Mouse (Mus musculus) MEL (cell line): ENCODE data around the gene Plekhm3. TPM values are rescaled to one million over a fixed set of nuclear protein-coding genes. Genes with fewer than 3 reads are reported as not detected.

Experiments used
- DNase-seq: peaks from one replicate; pipeline ENCODE4 v3.0.0; 2011; ENCODE audit warnings: low read depth, low spot score
- H3K27ac ChIP-seq: 2 replicates; pipeline ENCODE4 v1.5.1; 2012; ENCODE audit warnings: low read depth, mild to moderate bottlenecking, control low read depth, low read length, moderate library complexity; ENCODE audit not compliant: control insufficient read depth
- H3K27me3 ChIP-seq, 2 experiments: fragments of 150-350 bp in 1 of 2; sonication (generic) in 1 of 2; 2 replicates each; pipeline ENCODE4 v1.6.1; 2012; ENCODE audit warnings: low read length in 2 of 2, mild to moderate bottlenecking in 2 of 2, improper control_type of control experiment in 1 of 2, moderate library complexity in 1 of 2; ENCODE audit not compliant: insufficient read depth in 2 of 2, control insufficient read depth in 1 of 2
- H3K36me3 ChIP-seq, 2 experiments: 2 replicates each; pipeline ENCODE4 v1.6.1; 2012 to 2014; ENCODE audit warnings: low read length in 2 of 2, improper control_type of control experiment in 1 of 2, inconsistent platforms in 1 of 2, mild to moderate bottlenecking in 1 of 2; ENCODE audit not compliant: insufficient read depth in 2 of 2, control insufficient read depth in 1 of 2
- H3K4me1 ChIP-seq, 2 experiments: fragments of 150-350 bp in 1 of 2; sonication (generic) in 1 of 2; 2 replicates each; pipeline ENCODE4 v1.6.1; 2012; ENCODE audit warnings: low read length in 2 of 2, improper control_type of control experiment in 1 of 2, mild to moderate bottlenecking in 1 of 2; ENCODE audit not compliant: insufficient read depth in 2 of 2, control insufficient read depth in 1 of 2
- H3K4me3 ChIP-seq, 2 experiments: fragments of 150-350 bp in 1 of 2; sonication (generic) in 1 of 2; 2 replicates each; pipeline ENCODE4 v1.5.1; 2012; ENCODE audit warnings: low read depth in 2 of 2, low read length in 2 of 2, mild to moderate bottlenecking in 2 of 2, moderate library complexity in 2 of 2, control low read depth in 1 of 2, improper control_type of control experiment in 1 of 2; ENCODE audit not compliant: control insufficient read depth in 1 of 2, insufficient read depth in 1 of 2
- H3K79me2 ChIP-seq: 2 replicates; pipeline ENCODE4 v1.6.1; 2012; ENCODE audit warnings: mild to moderate bottlenecking, low read length, moderate library complexity; ENCODE audit not compliant: control insufficient read depth, poor library complexity, insufficient read depth
- H3K9ac ChIP-seq: 2 replicates; pipeline ENCODE4 v1.6.1; 2012; ENCODE audit warnings: low read depth, mild to moderate bottlenecking, control low read depth, low read length, moderate library complexity; ENCODE audit not compliant: control insufficient read depth, poor library complexity, severe bottlenecking
- H3K9me3 ChIP-seq: fragments of 150-350 bp; sonication (generic); replicated peaks from 2 replicates; pipeline ENCODE4 v1.6.1; 2012; ENCODE audit warnings: mild to moderate bottlenecking, low read length, improper control_type of control experiment, moderate library complexity; ENCODE audit not compliant: insufficient read depth
- BHLHE40 ChIP-seq: IDR thresholded peaks from 2 replicates; pipeline ENCODE4 v1.6.1; 2012; ENCODE audit warnings: low read depth, mild to moderate bottlenecking, inconsistent platforms, low read length, improper control_type of control experiment, borderline replicate concordance
- CHD1 ChIP-seq: IDR thresholded peaks from 2 replicates; pipeline ENCODE4 v1.6.1; 2012; ENCODE audit warnings: low read depth, mild to moderate bottlenecking, inconsistent platforms, low read length, improper control_type of control experiment
- CHD2 ChIP-seq: IDR thresholded peaks from 2 replicates; pipeline ENCODE4 v1.6.1; 2011; ENCODE audit warnings: low read length, improper control_type of control experiment
- CTCF ChIP-seq, 3 experiments: IDR thresholded peaks in 2 of 3; conservative IDR thresholded peaks in 1 of 3; 2 replicates each; pipeline ENCODE4 v1.5.1; 2011 to 2012; ENCODE audit warnings: low read length in 3 of 3, low read depth in 2 of 3, mild to moderate bottlenecking in 2 of 3, improper control_type of control experiment in 1 of 3, inconsistent platforms in 1 of 3, mixed read lengths in 1 of 3, moderate library complexity in 1 of 3; ENCODE audit not compliant: control insufficient read depth in 1 of 3, insufficient read depth in 1 of 3, poor library complexity in 1 of 3, severe bottlenecking in 1 of 3
- E2F4 ChIP-seq: IDR thresholded peaks from 2 replicates; pipeline ENCODE4 v1.6.1; 2011; ENCODE audit warnings: low read depth, low read length, improper control_type of control experiment, borderline replicate concordance
- ELF1 ChIP-seq: IDR thresholded peaks from 2 replicates; pipeline ENCODE4 v1.6.1; 2014; ENCODE audit warnings: low read depth, mild to moderate bottlenecking, inconsistent platforms, low read length, improper control_type of control experiment, moderate library complexity
- ETS1 ChIP-seq: IDR thresholded peaks from 2 replicates; pipeline ENCODE4 v1.6.1; 2012; ENCODE audit warnings: low read depth, mild to moderate bottlenecking, inconsistent platforms, low read length, improper control_type of control experiment, moderate library complexity
- GABPA ChIP-seq: IDR thresholded peaks from 2 replicates; pipeline ENCODE4 v1.6.1; 2012; ENCODE audit warnings: low read depth, mild to moderate bottlenecking, inconsistent platforms, low read length, improper control_type of control experiment, moderate library complexity
- JUND ChIP-seq: IDR thresholded peaks from 2 replicates; pipeline ENCODE4 v1.6.1; 2011; ENCODE audit warnings: low read depth, mild to moderate bottlenecking, improper control_type of control experiment, low read length
- KAT2A ChIP-seq: conservative IDR thresholded peaks from 2 replicates; pipeline ENCODE4 v1.6.1; 2012; ENCODE audit warnings: low read depth, low read length, improper control_type of control experiment, inconsistent platforms
- MAFK ChIP-seq: IDR thresholded peaks from 2 replicates; pipeline ENCODE4 v1.6.1; 2011; ENCODE audit warnings: low read depth, mild to moderate bottlenecking, low read length, improper control_type of control experiment, borderline replicate concordance
- MEF2A ChIP-seq: IDR thresholded peaks from 2 replicates; pipeline ENCODE4 v1.6.1; 2014; ENCODE audit warnings: low read depth, mild to moderate bottlenecking, inconsistent platforms, low read length, improper control_type of control experiment; ENCODE audit not compliant: poor library complexity, insufficient replicate concordance, severe bottlenecking; ENCODE audit errors: extremely low read depth
- NELFE ChIP-seq: IDR thresholded peaks from 2 replicates; pipeline ENCODE4 v1.6.1; 2011; ENCODE audit warnings: low read depth, low read length, improper control_type of control experiment
- NRF1 ChIP-seq: IDR thresholded peaks from 2 replicates; pipeline ENCODE4 v1.6.1; 2014; ENCODE audit warnings: low read depth, mild to moderate bottlenecking, inconsistent platforms, low read length, improper control_type of control experiment, moderate library complexity; ENCODE audit not compliant: poor library complexity, insufficient read depth, severe bottlenecking
- POLR2A ChIP-seq, 2 experiments: IDR thresholded peaks; 2 replicates each; pipeline ENCODE4 v1.6.1; 2011 to 2012; ENCODE audit warnings: low read length in 2 of 2, mild to moderate bottlenecking in 2 of 2, control low read depth in 1 of 2, improper control_type of control experiment in 1 of 2, low read depth in 1 of 2, moderate library complexity in 1 of 2; ENCODE audit not compliant: control insufficient read depth in 1 of 2, insufficient read depth in 1 of 2, poor library complexity in 1 of 2
- POLR2AphosphoS2 ChIP-seq: IDR thresholded peaks from 2 replicates; pipeline ENCODE4 v1.6.1; 2011; ENCODE audit warnings: low read length, improper control_type of control experiment
- RCOR1 ChIP-seq: IDR thresholded peaks from 2 replicates; pipeline ENCODE4 v1.6.1; 2012; ENCODE audit warnings: low read depth, mild to moderate bottlenecking, inconsistent platforms, low read length, improper control_type of control experiment
- SIN3A ChIP-seq: IDR thresholded peaks from 2 replicates; pipeline ENCODE4 v1.6.1; 2012; ENCODE audit warnings: low read length, improper control_type of control experiment, inconsistent platforms
- TAL1 ChIP-seq: IDR thresholded peaks from 2 replicates; pipeline ENCODE4 v1.6.1; 2012; ENCODE audit warnings: mild to moderate bottlenecking, inconsistent platforms, low read length, moderate library complexity, mixed read lengths
- TBP ChIP-seq: IDR thresholded peaks from 2 replicates; pipeline ENCODE4 v1.8.0; 2011; ENCODE audit warnings: low read depth, low read length, improper control_type of control experiment
- TCF12 ChIP-seq: IDR thresholded peaks from 2 replicates; pipeline ENCODE4 v1.6.1; 2014; ENCODE audit warnings: low read depth, mild to moderate bottlenecking, inconsistent platforms, low read length, improper control_type of control experiment, moderate library complexity
- ZC3H11A ChIP-seq: IDR thresholded peaks from 2 replicates; pipeline ENCODE4 v1.6.1; 2012; ENCODE audit warnings: low read depth, mild to moderate bottlenecking, inconsistent platforms, low read length, improper control_type of control experiment
- ZNF384 ChIP-seq: IDR thresholded peaks from 2 replicates; pipeline ENCODE4 v1.6.1; 2012; ENCODE audit warnings: low read depth, mild to moderate bottlenecking, inconsistent platforms, low read length, improper control_type of control experiment
- polyA plus RNA-seq, 2 experiments: library from polyadenylated mRNA; stranded (reverse) in 1 of 2; unstranded in 1 of 2; fragments of >175 nt in 1 of 2; fragments of >200 nt in 1 of 2; gene quantifications; 2 replicates each; pipeline versions ENCODE4 v1.2.1 to v1.2.4; 2012; ENCODE audit warnings: low replicate concordance in 2 of 2, low read depth in 1 of 2; ENCODE audit not compliant: insufficient read length in 2 of 2, insufficient read depth in 1 of 2, missing spikeins in 1 of 2
- total RNA-seq: library from RNA; depleted of rRNA; stranded (reverse); fragments of 300-350 nt; gene quantifications from 2 replicates; pipeline ENCODE4 v1.2.3, GENCODE M21; 2012

Gene Plekhm3
- total and polyA plus RNA-seq, 3 experiments, result 1.8 to 2.0 TPM; not detected in 1

DNA sequence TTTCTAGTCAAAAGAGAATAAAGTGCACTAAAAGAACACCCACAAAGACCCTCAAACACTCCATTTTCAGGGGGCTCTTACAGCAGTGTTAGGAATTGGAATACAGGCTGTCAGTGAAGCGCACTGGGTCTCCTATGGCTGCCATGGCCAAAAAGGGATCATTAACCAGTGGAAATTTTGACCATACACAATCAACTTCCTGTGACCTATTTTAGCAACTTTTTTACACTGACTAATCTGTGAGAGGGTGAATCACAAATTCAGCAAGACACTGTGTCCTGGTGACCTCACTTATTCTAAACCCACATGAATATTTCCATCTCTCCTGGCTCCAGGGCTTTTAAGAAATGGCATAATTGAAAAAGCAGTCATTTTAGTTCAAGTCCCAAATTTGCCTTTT lies 23.7 kb downstream of the Plekhm3 start:
- H3K9ac ChIP-seq, result no peak overlapping the region
- no peak overlapping the region for H3K4me3 ChIP-seq
- H3K27me3 ChIP-seq, result no peaks in the 10 kb centered on the region
- H3K27ac ChIP-seq, result no peak overlapping the region
- no peak for DNase-seq
- H3K9me3 ChIP-seq, result no peaks in the 10 kb centered on the region
- H3K4me1 ChIP-seq, result no peaks in the 10 kb centered on the region
- H3K36me3 ChIP-seq, result no peaks in the 10 kb centered on the region
- no peaks in the 10 kb centered on the region for H3K79me2 ChIP-seq
- TF ChIP-seq ZC3H11A (no peak), ETS1 (no peak), CHD1 (no peak), BHLHE40 (no peak), JUND (no peak), MAFK (no peak), TCF12 (no peak), NRF1 (no peak), CHD2 (no peak), KAT2A (no peak), RCOR1 (no peak), POLR2A (IDR thresholded peaks at IDR 0.05; ENCODE audit: control insufficient read depth in 1 of 2, insufficient read depth in 1 of 2, low read depth in 1 of 2, low read length in 2 of 2, poor library complexity in 1 of 2) (no peak), SIN3A (no peak), MEF2A (no peak), ZNF384 (no peak), TBP (no peak), ELF1 (no peak)
- TF ChIP-seq, all 39 proteins: peak for 0

DNA sequence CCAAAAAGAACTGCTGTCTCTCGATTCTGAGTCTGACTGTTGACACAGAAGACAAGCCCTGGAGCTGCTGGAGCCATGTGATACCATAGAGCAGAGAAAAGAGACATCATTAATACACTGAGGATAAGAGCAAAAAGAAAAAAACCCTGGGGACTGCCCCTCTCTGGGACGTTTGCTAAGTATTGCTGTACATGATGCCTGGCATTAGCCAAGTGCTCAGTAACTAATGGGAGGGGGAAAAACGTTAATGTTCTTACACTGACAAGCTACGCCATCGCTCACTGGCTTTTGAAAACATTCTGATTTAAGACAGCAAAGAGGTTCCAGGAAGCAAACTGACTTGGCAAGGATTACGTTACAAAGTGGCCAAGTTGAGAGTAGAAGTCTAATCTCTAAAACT lies 26.5 kb downstream of the Plekhm3 start:
- no peak overlapping the region for H3K27ac ChIP-seq
- H3K79me2 ChIP-seq, result no peaks in the 10 kb centered on the region
- H3K27me3 ChIP-seq, result no peaks in the 10 kb centered on the region
- H3K4me1 ChIP-seq, result no peaks in the 10 kb centered on the region
- no peak overlapping the region for H3K9ac ChIP-seq
- DNase-seq, result no peak
- no peaks in the 10 kb centered on the region for H3K36me3 ChIP-seq
- no peaks in the 10 kb centered on the region for H3K9me3 ChIP-seq
- H3K4me3 ChIP-seq, result no peak overlapping the region
- TF ChIP-seq NELFE, result no peak
- TF ChIP-seq CHD1, result no peak
- TF ChIP-seq E2F4, result no peak
- no peak for TF ChIP-seq TAL1
- no peak for TF ChIP-seq NRF1
- TF ChIP-seq CHD2, result no peak
- TF ChIP-seq ZNF384, result no peak
- TF ChIP-seq CTCF (IDR thresholded peaks at IDR 0.05 in 2 of 3, conservative IDR thresholded peaks at IDR 0.05 in 1 of 3; ENCODE audit: control insufficient read depth in 1 of 3, insufficient read depth in 1 of 3, low read depth in 2 of 3, low read length in 3 of 3, poor library complexity in 1 of 3, severe bottlenecking in 1 of 3), result no peak
- no peak for TF ChIP-seq GABPA
- TF ChIP-seq TBP, result no peak
- TF ChIP-seq RCOR1, result no peak
- TF ChIP-seq KAT2A, result no peak
- no peak for TF ChIP-seq MAFK
- no peak for TF ChIP-seq JUND
- TF ChIP-seq POLR2AphosphoS2, result no peak
